Mouse (Mus musculus): Measurements from ENCODE around the gene 1700007K13Rik. TPM values are rescaled to one million over a fixed set of nuclear protein-coding genes. Genes with fewer than 3 reads are reported as not detected.
A peak's percentile ranks its signal among the peaks of the same experiment; 100 is the strongest.

1700007K13Rik gene
- polyA plus RNA-seq, 2 experiments, result not detected

GRCm38 (mm10) chr2:28463919-28464318, 2.2 kb downstream of the 1700007K13Rik start:
- no peak overlapping the region for H3K9ac ChIP-seq (replicated peaks)
- H3K4me3 ChIP-seq (ENCODE audit: insufficient read depth in 1 of 2, low read depth in 2 of 2, low read length in 2 of 2), result no peak overlapping the region
- peaks cover 11% of the 10 kb centered on the region for H3K27me3 ChIP-seq (ENCODE audit: control insufficient read depth, insufficient read depth, low read length)
- TF ChIP-seq EP300 (IDR thresholded peaks at IDR 0.05; ENCODE audit: low read depth), result no peak
- peak; percentile 89 for TF ChIP-seq CTCF (IDR thresholded peaks at IDR 0.05; ENCODE audit: low read depth)
- WGBS (ENCODE audit: insufficient replicate concordance), result 21% methylated on average over 3 of the region's 3 CpGs
- no peaks in the 10 kb centered on the region for H3K9me3 ChIP-seq (ENCODE audit: control insufficient read depth, low read length)
- no peaks in the 10 kb centered on the region for H3K36me3 ChIP-seq (replicated peaks; ENCODE audit: control insufficient read depth, insufficient read depth, low read depth)
- ATAC-seq (ENCODE audit: insufficient read depth), result no peak
- H3K4me2 ChIP-seq (ENCODE audit: low read depth), result no peak overlapping the region
- H3K4me1 ChIP-seq (replicated peaks; ENCODE audit: control insufficient read depth in 2 of 2, insufficient read depth in 2 of 2, low read length in 1 of 2), result peaks cover 0 to 9% of the 10 kb centered on the region in 2 experiments; a peak in 2 of 4 replicates
- DNase-seq (ENCODE audit: low read depth in 3 of 3, low spot score in 3 of 3), result peak; percentile 41 to 46 (median 44)
- no peak overlapping the region for H3K27ac ChIP-seq

- H3K4me3 ChIP-seq (ENCODE audit: insufficient read depth in 1 of 2, low read depth in 2 of 2, low read length in 2 of 2), result no peak overlapping the region
- no peak overlapping the region for H3K9ac ChIP-seq (replicated peaks)
Measured at GRCm38 (mm10) chr2:28456616-28457015, 9.5 kb downstream of the 1700007K13Rik start.

GRCm38 (mm10) chr2:28453539-28453938, 12.6 kb downstream of the 1700007K13Rik start:
- TF ChIP-seq EP300 (IDR thresholded peaks at IDR 0.05; ENCODE audit: low read depth) (no peak), CTCF (IDR thresholded peaks at IDR 0.05; ENCODE audit: low read depth) (no peak)
- Histone ChIP-seq H3K27ac (no peak overlapping the region), H3K9ac (replicated peaks) (no peak overlapping the region), H3K4me2 (ENCODE audit: low read depth) (no peak overlapping the region), H3K27me3 (ENCODE audit: control insufficient read depth, insufficient read depth, low read length) (no peaks in the 10 kb centered on the region; the same call in 1 of the 2 replicates), H3K36me3 (replicated peaks; ENCODE audit: control insufficient read depth, insufficient read depth, low read depth) (no peaks in the 10 kb centered on the region), H3K4me3 (ENCODE audit: insufficient read depth in 1 of 2, low read depth in 2 of 2, low read length in 2 of 2) (no peak overlapping the region), H3K9me3 (ENCODE audit: control insufficient read depth, low read length) (no peaks in the 10 kb centered on the region), H3K4me1 (replicated peaks; ENCODE audit: control insufficient read depth in 2 of 2, insufficient read depth in 2 of 2, low read length in 1 of 2) (no peaks in the 10 kb centered on the region)
- 69% methylated on average over 6 of the region's 6 CpGs for WGBS (ENCODE audit: insufficient replicate concordance)
- ATAC-seq (ENCODE audit: insufficient read depth), result no peak
- no peak for DNase-seq (ENCODE audit: low read depth in 3 of 3, low spot score in 3 of 3)

More at GRCm38 (mm10) chr2:28456616-28457015, 9.5 kb downstream of the 1700007K13Rik start:
- Histone ChIP-seq H3K36me3 (replicated peaks; ENCODE audit: control insufficient read depth, insufficient read depth, low read depth) (no peaks in the 10 kb centered on the region), H3K4me2 (ENCODE audit: low read depth) (no peak overlapping the region), H3K4me1 (replicated peaks; ENCODE audit: control insufficient read depth in 2 of 2, insufficient read depth in 2 of 2, low read length in 1 of 2) (no peaks in the 10 kb centered on the region), H3K27ac (no peak overlapping the region), H3K9me3 (ENCODE audit: control insufficient read depth, low read length) (no peaks in the 10 kb centered on the region), H3K27me3 (ENCODE audit: control insufficient read depth, insufficient read depth, low read length) (no peaks in the 10 kb centered on the region)
- WGBS (ENCODE audit: insufficient replicate concordance), result 69% methylated on average over 1 of the region's 1 CpGs
- DNase-seq (ENCODE audit: low read depth in 3 of 3, low spot score in 3 of 3) (no peak), ATAC-seq (ENCODE audit: insufficient read depth) (no peak)
- TF ChIP-seq CTCF (IDR thresholded peaks at IDR 0.05; ENCODE audit: low read depth) (no peak), EP300 (IDR thresholded peaks at IDR 0.05; ENCODE audit: low read depth) (no peak)

- 53% methylated on average over 11 of the region's 11 CpGs for WGBS (ENCODE audit: insufficient replicate concordance)
- no peaks in the 10 kb centered on the region for H3K4me1 ChIP-seq (replicated peaks; ENCODE audit: control insufficient read depth in 2 of 2, insufficient read depth in 2 of 2, low read length in 1 of 2)
- no peak overlapping the region for H3K4me3 ChIP-seq (ENCODE audit: insufficient read depth in 1 of 2, low read depth in 2 of 2, low read length in 2 of 2)
- H3K27ac ChIP-seq, result no peak overlapping the region
- no peaks in the 10 kb centered on the region for H3K36me3 ChIP-seq (replicated peaks; ENCODE audit: control insufficient read depth, insufficient read depth, low read depth)
- H3K27me3 ChIP-seq (ENCODE audit: control insufficient read depth, insufficient read depth, low read length), result peaks cover 12% of the 10 kb centered on the region
- no peak for TF ChIP-seq EP300 (IDR thresholded peaks at IDR 0.05; ENCODE audit: low read depth)
- TF ChIP-seq CTCF (IDR thresholded peaks at IDR 0.05; ENCODE audit: low read depth), result no peak
- DNase-seq (ENCODE audit: low read depth in 3 of 3, low spot score in 3 of 3) (no peak), ATAC-seq (ENCODE audit: insufficient read depth) (no peak)
- no peak overlapping the region for H3K9ac ChIP-seq (replicated peaks)
- H3K9me3 ChIP-seq (ENCODE audit: control insufficient read depth, low read length), result no peaks in the 10 kb centered on the region
- no peak overlapping the region for H3K4me2 ChIP-seq (ENCODE audit: low read depth)
Measured at GRCm38 (mm10) chr2:28451663-28452062, 14.5 kb downstream of the 1700007K13Rik start.

GRCm38 (mm10) chr2:28447315-28447670, 18.8 kb downstream of the 1700007K13Rik start:
- TF ChIP-seq EP300 (IDR thresholded peaks at IDR 0.05; ENCODE audit: low read depth) (no peak), CTCF (IDR thresholded peaks at IDR 0.05; ENCODE audit: low read depth) (no peak)
- Histone ChIP-seq H3K36me3 (replicated peaks; ENCODE audit: control insufficient read depth, insufficient read depth, low read depth) (no peaks in the 10 kb centered on the region), H3K4me1 (replicated peaks; ENCODE audit: control insufficient read depth in 2 of 2, insufficient read depth in 2 of 2, low read length in 1 of 2) (no peaks in the 10 kb centered on the region), H3K4me2 (ENCODE audit: low read depth) (peak overlapping the region; percentile 35), H3K9ac (replicated peaks) (no peak overlapping the region), H3K27me3 (ENCODE audit: control insufficient read depth, insufficient read depth, low read length) (peaks cover 26% of the 10 kb centered on the region), H3K27ac (no peak overlapping the region), H3K9me3 (ENCODE audit: control insufficient read depth, low read length) (no peaks in the 10 kb centered on the region), H3K4me3 (ENCODE audit: insufficient read depth in 1 of 2, low read depth in 2 of 2, low read length in 2 of 2) (peak overlapping the region in 1 of 2 experiments; percentile 30; a peak in 2 of 4 replicates)
- 13% methylated on average over 11 of the region's 11 CpGs for WGBS (ENCODE audit: insufficient replicate concordance)
- no peak for DNase-seq (ENCODE audit: low read depth in 3 of 3, low spot score in 3 of 3)
- ATAC-seq (ENCODE audit: insufficient read depth), result no peak
